Mouse (Mus musculus) G1E-ER4 (cell line): ENCODE measurements around the gene Olfr145. TPM values are rescaled to one million over a fixed set of nuclear protein-coding genes. Genes with fewer than 3 reads are reported as not detected.

Experiments
- GATA1 ChIP-seq: IDR thresholded peaks from one replicate; pipeline ENCODE4 v1.8.0; 2012; ENCODE audit warnings: low read length, inconsistent platforms
- polyA plus RNA-seq: library from polyadenylated mRNA; stranded (reverse); fragments of >175 nt; gene quantifications from 2 replicates; pipeline ENCODE4 v1.2.3, GENCODE M21; 2012

Gene Olfr145
- polyA plus RNA-seq, result not detected in 2 replicates

GRCm38 (mm10) chr9:37896661-37897060 is at the start of gene Olfr145:
TSS of gene Olfr145 (plus strand) at chr9:37896724.
- TF ChIP-seq GATA1, result no peak

- no peak for TF ChIP-seq GATA1
Measured at GRCm38 (mm10) chr9:37849267-37849666, 47.3 kb upstream of the Olfr145 start.

- TF ChIP-seq GATA1, result no peak
Measured at GRCm38 (mm10) chr9:37853969-37854368, 42.6 kb upstream of the Olfr145 start, which contains the start of gene Olfr877. TSS of gene Olfr877 (plus strand) at chr9:37854269.

GRCm38 (mm10) chr9:37863325-37863724 is 33.2 kb upstream of the Olfr145 start:
- no peak for TF ChIP-seq GATA1

GRCm38 (mm10) chr9:37870246-37870645 is 26.3 kb upstream of the Olfr145 start:
- no peak for TF ChIP-seq GATA1

GRCm38 (mm10) chr9:37871097-37871496 is 25.4 kb upstream of the Olfr145 start:
- no peak for TF ChIP-seq GATA1

GRCm38 (mm10) chr9:37871536-37871935 is 25.0 kb upstream of the Olfr145 start:
- no peak for TF ChIP-seq GATA1

- TF ChIP-seq GATA1, result no peak
Measured at GRCm38 (mm10) chr9:37890960-37891359, 5.6 kb upstream of the Olfr145 start.

- TF ChIP-seq GATA1, result no peak
Measured at GRCm38 (mm10) chr9:37905555-37905954, 9.0 kb downstream of the Olfr145 start.

GRCm38 (mm10) chr9:37917540-37917939 is 21.0 kb downstream of the Olfr145 start, which contains the start of gene Olfr878:
TSS of gene Olfr878 (plus strand) at chr9:37917840.
- no peak for TF ChIP-seq GATA1

- TF ChIP-seq GATA1, result no peak
Measured at GRCm38 (mm10) chr9:37918018-37918417, 21.5 kb downstream of the Olfr145 start.

GRCm38 (mm10) chr9:37924194-37924593 is 27.7 kb downstream of the Olfr145 start:
- no peak for TF ChIP-seq GATA1

- TF ChIP-seq GATA1, result no peak
Measured at GRCm38 (mm10) chr9:37925445-37925844, 28.9 kb downstream of the Olfr145 start.

- no peak for TF ChIP-seq GATA1
Measured at GRCm38 (mm10) chr9:37926019-37927013, 29.8 kb downstream of the Olfr145 start.

- TF ChIP-seq GATA1, result no peak
Measured at GRCm38 (mm10) chr9:37932519-37932918, 36.0 kb downstream of the Olfr145 start.

GRCm38 (mm10) chr9:37934146-37934545 is 37.6 kb downstream of the Olfr145 start:
- TF ChIP-seq GATA1, result no peak

- no peak for TF ChIP-seq GATA1
Measured at GRCm38 (mm10) chr9:37941167-37941566, 44.6 kb downstream of the Olfr145 start.

Other genes with a start within 250 kb of the Olfr145 start
- 69.6 and 77.5 TPM in 2 replicates for gene Tbrg1, start 239.4 kb upstream of the Olfr145 start, polyA plus RNA-seq
- gene Panx3, start 227.5 kb upstream of the Olfr145 start, polyA plus RNA-seq, result not detected in 2 replicates
- not detected in 2 replicates for gene Olfr160, start 180.5 kb upstream of the Olfr145 start, polyA plus RNA-seq
- not detected in 2 replicates for gene Olfr874, start 151.6 kb upstream of the Olfr145 start, polyA plus RNA-seq
- not detected in 2 replicates for gene Olfr875, start 124.9 kb upstream of the Olfr145 start, polyA plus RNA-seq
- gene Olfr876, start 93.7 kb upstream of the Olfr145 start, polyA plus RNA-seq, result not detected in 2 replicates
- gene Olfr877, start 42.5 kb upstream of the Olfr145 start, polyA plus RNA-seq, result not detected in 2 replicates
- not detected in 2 replicates for gene Olfr878, start 21.1 kb downstream of the Olfr145 start, polyA plus RNA-seq
- not detected in 2 replicates for gene Olfr881, start 95.1 kb downstream of the Olfr145 start, polyA plus RNA-seq
- not detected in 2 replicates for gene Olfr883, start 129.1 kb downstream of the Olfr145 start, polyA plus RNA-seq
- not detected in 2 replicates for gene Olfr884, start 149.8 kb downstream of the Olfr145 start, polyA plus RNA-seq
- gene Olfr885, start 164.6 kb downstream of the Olfr145 start, polyA plus RNA-seq, result not detected in 2 replicates
- not detected in 2 replicates for gene Olfr887, start 187.3 kb downstream of the Olfr145 start, polyA plus RNA-seq
- gene Olfr888, start 211.4 kb downstream of the Olfr145 start, polyA plus RNA-seq, result not detected in 2 replicates
- not detected in 2 replicates for gene Olfr889, start 218.5 kb downstream of the Olfr145 start, polyA plus RNA-seq
- not detected in 2 replicates for gene Olfr890, start 245.8 kb downstream of the Olfr145 start, polyA plus RNA-seq